Mouse (Mus musculus) ES-Bruce4 (cell line): ENCODE measurements around the gene Cyp2b19. TPM values are rescaled to one million over a fixed set of nuclear protein-coding genes. Genes with fewer than 3 reads are reported as not detected.

Experiments used
- H3K27ac ChIP-seq: 2 replicates; pipeline ENCODE4 v1.5.1; 2012; ENCODE audit warnings: low read length, inconsistent platforms; ENCODE audit not compliant: insufficient read depth
- H3K27me3 ChIP-seq: 2 replicates; pipeline ENCODE4 v1.6.1; 2012; ENCODE audit warnings: mild to moderate bottlenecking, low read length, inconsistent platforms; ENCODE audit not compliant: control insufficient read depth, poor library complexity, insufficient read depth, severe bottlenecking
- H3K36me3 ChIP-seq: 2 replicates; pipeline ENCODE4 v1.6.1; 2012; ENCODE audit warnings: inconsistent platforms, mild to moderate bottlenecking, low read length, moderate library complexity; ENCODE audit not compliant: control insufficient read depth, poor library complexity, insufficient read depth, severe bottlenecking
- H3K4me1 ChIP-seq: one replicate; pipeline ENCODE4 v1.8.1; 2011; ENCODE audit warnings: low read length; ENCODE audit not compliant: control insufficient read depth, insufficient read depth
- H3K4me3 ChIP-seq: 2 replicates; pipeline ENCODE4 v1.5.1; 2011; ENCODE audit warnings: low read depth, mild to moderate bottlenecking, low read length
- H3K9ac ChIP-seq: 2 replicates; pipeline ENCODE4 v1.6.1; 2012; ENCODE audit warnings: low read depth, mild to moderate bottlenecking, inconsistent platforms; ENCODE audit not compliant: poor library complexity, severe bottlenecking
- H3K9me3 ChIP-seq: replicated peaks from 2 replicates; pipeline ENCODE4 v1.6.1; 2012; ENCODE audit warnings: mild to moderate bottlenecking, low read length, inconsistent platforms; ENCODE audit not compliant: control insufficient read depth, poor library complexity, insufficient read depth, severe bottlenecking
- CTCF ChIP-seq: IDR thresholded peaks from one replicate; pipeline ENCODE4 v1.8.1; 2011; ENCODE audit warnings: low read depth, low read length
- EP300 ChIP-seq: IDR thresholded peaks from 2 replicates; pipeline ENCODE4 v1.6.1; 2011; ENCODE audit warnings: low read depth, low read length; ENCODE audit not compliant: insufficient read depth
- POLR2A ChIP-seq: IDR thresholded peaks from one replicate; pipeline ENCODE4 v1.8.1; 2011; ENCODE audit warnings: low read length; ENCODE audit not compliant: insufficient read depth
- polyA plus RNA-seq: library from polyadenylated mRNA; stranded (reverse); fragments of >200 nt; gene quantifications from 2 replicates; pipeline ENCODE4 v1.2.4, GENCODE M21; 2011; ENCODE audit warnings: low read depth; ENCODE audit not compliant: missing spikeins, insufficient read depth, insufficient read length

The Cyp2b19 gene
- polyA plus RNA-seq, 1 experiment, result not detected

GRCm38 (mm10) chr7:26800104-26800503 lies 43.2 kb downstream of the Cyp2b19 start:
- H3K9me3 ChIP-seq, result peaks cover 3% of the 10 kb centered on the region; the same call in 1 of the 2 replicates
- no peak overlapping the region for H3K9ac ChIP-seq
- H3K27ac ChIP-seq, result peak overlapping the region; percentile 75
- TF ChIP-seq POLR2A (no peak), EP300 (0 out of 2 replicates have a peak, but pooled peaks have one; percentile 45)
- no peaks in the 10 kb centered on the region for H3K36me3 ChIP-seq
- H3K4me1 ChIP-seq, result no peaks in the 10 kb centered on the region
- no peaks in the 10 kb centered on the region for H3K27me3 ChIP-seq
- H3K4me3 ChIP-seq, result no peak overlapping the region

GRCm38 (mm10) chr7:26800996-26801395 lies 44.1 kb downstream of the Cyp2b19 start:
- Histone ChIP-seq H3K9me3 (peaks cover 3% of the 10 kb centered on the region; the same call in 1 of the 2 replicates), H3K36me3 (no peaks in the 10 kb centered on the region), H3K4me1 (no peaks in the 10 kb centered on the region), H3K27ac (no peak overlapping the region), H3K4me3 (no peak overlapping the region), H3K27me3 (no peaks in the 10 kb centered on the region), H3K9ac (no peak overlapping the region)
- TF ChIP-seq CTCF (no peak), POLR2A (no peak), EP300 (no peak)

GRCm38 (mm10) chr7:26808592-26808991 lies 51.6 kb downstream of the Cyp2b19 start, which contains the start of gene Cyp2g1:
Gene Cyp2g1, plus strand, starts transcription at chr7:26808892.
- no peaks in the 10 kb centered on the region for H3K4me1 ChIP-seq
- no peaks in the 10 kb centered on the region for H3K9me3 ChIP-seq
- H3K36me3 ChIP-seq, result no peaks in the 10 kb centered on the region
- H3K9ac ChIP-seq, result no peak within 1 kb of the TSS
- no peak within 1 kb of the TSS for H3K27ac ChIP-seq
- H3K4me3 ChIP-seq, result no peak within 1 kb of the TSS
- H3K27me3 ChIP-seq, result no peaks in the 10 kb centered on the region
- no peak for TF ChIP-seq CTCF
- TF ChIP-seq EP300, result no peak
- no peak for TF ChIP-seq POLR2A

Other genes with a start within 250 kb of the Cyp2b19 start
- not detected in 2 replicates for gene Nlrp9a, start 222.1 kb upstream of the Cyp2b19 start, polyA plus RNA-seq
- not detected in 2 replicates for gene Vmn1r185, start 138.7 kb upstream of the Cyp2b19 start, polyA plus RNA-seq
- 4.1 TPM in 2 replicates for gene Cyp2b23, start 70.7 kb upstream of the Cyp2b19 start, polyA plus RNA-seq
- not detected in 2 replicates for gene Cyp2g1, start 51.8 kb downstream of the Cyp2b19 start, polyA plus RNA-seq
- gene Cyp2a5, start 78.2 kb downstream of the Cyp2b19 start, polyA plus RNA-seq, result not detected in 2 replicates
- not detected in 2 replicates for gene Cyp2a22, start 182.2 kb downstream of the Cyp2b19 start, polyA plus RNA-seq